ENCODE assay signal across 8 mouse cellular contexts in genomic region chr6:118010756-118011615, GRCm38 (mm10). TPM values are rescaled to one million over a fixed set of nuclear protein-coding genes. Genes with fewer than 3 reads are reported as not detected.
DNase-seq lines count a peak whose midpoint lies in the region; ATAC-seq lines count a peak whose summit lies in the region.
"Had no signal": no experiment of that assay in that cellular context is flagged by ENCODE, and none has a peak within 500 bp of the region (broad histone marks: within the 10 kb centered on the region; RNA-seq: fewer than 3 reads in every experiment).

TSS of gene Rasgef1a (plus strand) at chr6:118011438.

- peak within 1 kb of the TSS; percentile 83 for H3K4me2 ChIP-seq in neural tube, embryonic 11.5 days (ENCODE audit: low read depth)
- peak within 1 kb of the TSS; percentile 80 for H3K4me2 ChIP-seq in midbrain, embryonic 16.5 days (ENCODE audit: low read length)

- ATAC-seq in neural tube, embryonic 11.5 days (ENCODE audit: insufficient read depth, low FRiP score, low TSS enrichment): no peak
- ATAC-seq in midbrain, embryonic 16.5 days: peak; percentile 61

- H3K9ac ChIP-seq in neural tube, embryonic 11.5 days (ENCODE audit: low read length): peak within 1 kb of the TSS; percentile 54; the same call in 1 of the 2 replicates
- peak within 1 kb of the TSS; percentile 81 for H3K9ac ChIP-seq in midbrain, embryonic 16.5 days (ENCODE audit: low read depth, low read length)

- 11% methylated on average over 68 of the region's 70 CpGs for WGBS in neural tube, embryonic 11.5 days
- WGBS in forebrain, embryonic 10.5 days: 11% methylated on average over 64 of the region's 70 CpGs
- WGBS in midbrain, embryonic 16.5 days: 18% methylated on average over 40 of the region's 70 CpGs

- H3K4me1 ChIP-seq in neural tube, embryonic 11.5 days (ENCODE audit: control insufficient read depth, insufficient read depth, low read length): peaks cover 3% of the 10 kb centered on the region; the same call in 1 of the 2 replicates
- peaks cover 14% of the 10 kb centered on the region for H3K4me1 ChIP-seq in forebrain, embryonic 10.5 days
- peaks cover 28% of the 10 kb centered on the region for H3K4me1 ChIP-seq in midbrain, embryonic 16.5 days (ENCODE audit: control insufficient read depth, insufficient read depth, low read length)

- no peaks in the 10 kb centered on the region for H3K9me3 ChIP-seq in neural tube, embryonic 11.5 days (ENCODE audit: control insufficient read depth, low read length)
- H3K9me3 ChIP-seq in forebrain, embryonic 10.5 days: no peaks in the 10 kb centered on the region
- H3K9me3 ChIP-seq in midbrain, embryonic 16.5 days (replicated peaks; ENCODE audit: control insufficient read depth, low read length, poor library complexity, severe bottlenecking): peaks cover 3% of the 10 kb centered on the region; the same call in 1 of the 2 replicates

- no peak within 1 kb of the TSS for H3K27ac ChIP-seq in neural tube, embryonic 11.5 days (ENCODE audit: low read depth, low read length)
- H3K27ac ChIP-seq in forebrain, embryonic 10.5 days: no peak within 1 kb of the TSS
- H3K27ac ChIP-seq in midbrain, embryonic 16.5 days (ENCODE audit: low read length): peak within 1 kb of the TSS; percentile 74

- peak within 1 kb of the TSS; percentile 47 for H3K4me3 ChIP-seq in neural tube, embryonic 11.5 days (ENCODE audit: low read depth, low read length)
- H3K4me3 ChIP-seq in forebrain, embryonic 10.5 days: peak within 1 kb of the TSS; percentile 55
- H3K4me3 ChIP-seq in midbrain, embryonic 16.5 days (ENCODE audit: low read depth, low read length): peak within 1 kb of the TSS; percentile 69
- H3K4me3 ChIP-seq: myocyte had no signal

- DNase-seq in neural tube, embryonic 11.5 days (ENCODE audit: low spot score): peak; percentile 37
- no peak for DNase-seq in neural tube, embryonic 10.5 days (ENCODE audit: extremely low spot score, low spot score)
- DNase-seq in forebrain, embryonic 10.5 days (ENCODE audit: extremely low spot score, low spot score): no peak
- peak; percentile 31 to 39 for DNase-seq in layer of hippocampus, postnatal 14 days (ENCODE audit: low spot score in 2 of 2)
- DNase-seq in MN1 (ENCODE audit: low spot score): no peak
- no peak for DNase-seq in gastrocnemius, postnatal 4 days (ENCODE audit: low spot score in 2 of 2)

- peaks cover 29% of the 10 kb centered on the region for H3K27me3 ChIP-seq in neural tube, embryonic 11.5 days (ENCODE audit: control insufficient read depth, insufficient read depth, low read length)
- peaks cover 66% of the 10 kb centered on the region for H3K27me3 ChIP-seq in forebrain, embryonic 10.5 days (ENCODE audit: poor library complexity, severe bottlenecking)
- 0 out of 2 replicates have a peak, but pooled peaks cover 2% of the 10 kb centered on the region for H3K27me3 ChIP-seq in midbrain, embryonic 16.5 days (ENCODE audit: control insufficient read depth, insufficient read depth, low read depth, low read length)

- no peaks in the 10 kb centered on the region for H3K36me3 ChIP-seq in neural tube, embryonic 11.5 days (ENCODE audit: control insufficient read depth, insufficient read depth, low read length)
- no peaks in the 10 kb centered on the region for H3K36me3 ChIP-seq in forebrain, embryonic 10.5 days (replicated peaks)
- no peaks in the 10 kb centered on the region for H3K36me3 ChIP-seq in midbrain, embryonic 16.5 days (ENCODE audit: control insufficient read depth, insufficient read depth, low read length)

RNA-seq across cellular contexts. Expression of gene Rasgef1a, which starts in this region (rescaled TPM):
- 0.13 and 0.14 TPM in 2 replicates for polyA plus RNA-seq in neural tube, embryonic 11.5 days (2014; fragmentation: Nextera tagmentation; extraction: Ambion mirVana)
- 0.22 TPM in 1 of 2 replicates, not detected in the other for polyA plus RNA-seq in forebrain, embryonic 10.5 days (2016; fragmentation: Nextera tagmentation; extraction: Ambion mirVana)
- 100 to 1,000 TPM; 128 to 131 TPM for total RNA-seq in layer of hippocampus, postnatal 14 days (2021)
- polyA plus RNA-seq in midbrain, embryonic 16.5 days (2015; fragmentation: Nextera tagmentation; extraction: Ambion mirVana): 7.8 and 8.8 TPM in 2 replicates
- total RNA-seq in gastrocnemius, postnatal 4 days (2021): under 1 TPM; 0.65 to 0.69 TPM

Comparison
In these comparisons a context has a peak if more than half of its experiments do, and no peak if none do; other contexts are left out.
1. RNA of gene Rasgef1a (total RNA-seq): 128 to 131 TPM in layer of hippocampus, postnatal 14 days; 0.65 to 0.69 TPM in gastrocnemius, postnatal 4 days; every median in the first group is over 10 times any median in the second.
2. Peak in DNase-seq, H3K4me3 ChIP-seq, H3K9ac ChIP-seq and H3K4me2 ChIP-seq in neural tube, embryonic 11.5 days; RNA of the gene not detected or under 1 TPM.
3. DNase-seq: peak in layer of hippocampus, postnatal 14 days (2 of 2); none in neural tube, embryonic 10.5 days (single experiment), forebrain, embryonic 10.5 days (single experiment), MN1 (single experiment) and gastrocnemius, postnatal 4 days (0 of 2).
4. Peak in every context shown above with its lines, with median percentiles within 50 percentile points of each other: H3K4me3 ChIP-seq.